Mouse (Mus musculus): Measurements from ENCODE around the gene Nucb2.

Gene Nucb2

GRCm38 (mm10) chr7:116529793-116530192, 25.6 kb downstream of the Nucb2 start:
- peak; percentile 25 for DNase-seq

GRCm38 (mm10) chr7:116530470-116530869, 26.3 kb downstream of the Nucb2 start:
- no peak for DNase-seq

GRCm38 (mm10) chr7:116531311-116531710, 27.1 kb downstream of the Nucb2 start:
- peak; percentile 76 for DNase-seq

GRCm38 (mm10) chr7:116556834-116557233, 52.7 kb downstream of the Nucb2 start:
- DNase-seq, result no peak

- no peak for DNase-seq
Measured at GRCm38 (mm10) chr7:116574551-116574950, 70.4 kb downstream of the Nucb2 start.

All from lung, postnatal 36 days (tissue).